17 mouse cellular contexts compared by ENCODE assay signal in genomic region chr9:120894376-120894775, GRCm38 (mm10). TPM values are rescaled to one million over a fixed set of nuclear protein-coding genes. Genes with fewer than 3 reads are reported as not detected.
DNase-seq lines count a peak whose midpoint lies in the region; ATAC-seq and TF ChIP-seq lines count a peak whose summit lies in the region.
"Had no signal": no experiment of that assay in that cellular context is flagged by ENCODE, and none has a peak within 500 bp of the region (broad histone marks: within the 10 kb centered on the region; RNA-seq: fewer than 3 reads in every experiment).

No protein-coding gene starts in this region.

- TF ChIP-seq EP300 in stomach, postnatal 0 days (optimal IDR thresholded peaks at IDR 0.05), result no peak

- H3K9me3 ChIP-seq in stomach, embryonic 15.5 days, result no peaks in the 10 kb centered on the region
- H3K9me3 ChIP-seq in stomach, postnatal 0 days (ENCODE audit: control insufficient read depth, low read length), result no peaks in the 10 kb centered on the region
- H3K9me3 ChIP-seq in kidney, embryonic 14.5 days (ENCODE audit: control insufficient read depth, low read length), result no peaks in the 10 kb centered on the region
- H3K9me3 ChIP-seq in liver, embryonic 13.5 days (replicated peaks), result no peaks in the 10 kb centered on the region
- no peaks in the 10 kb centered on the region for H3K9me3 ChIP-seq in limb, embryonic 10.5 days (replicated peaks)
- H3K9me3 ChIP-seq: embryonic facial prominence, embryonic 10.5 days; hindbrain, embryonic 10.5 days; neural tube, embryonic 15.5 days had no signal

- DNase-seq in stomach, postnatal 0 days (ENCODE audit: low spot score), result no peak
- no peak for DNase-seq in liver, embryonic 13.5 days
- no peak for DNase-seq in limb, embryonic 10.5 days (ENCODE audit: low spot score)
- no peak for DNase-seq in spleen, adult 12 weeks (ENCODE audit: low spot score)
- DNase-seq in layer of hippocampus, adult 2 months (ENCODE audit: low spot score in 2 of 2), result no peak
- DNase-seq: adrenal gland, adult 2 months; cerebellum, adult 8-10 months; layer of hippocampus, postnatal 36 days; lung, postnatal 14 days; thymus, postnatal 25 days had no signal

- no peak for TF ChIP-seq CTCF in stomach, postnatal 0 days (IDR thresholded peaks at IDR 0.05; ENCODE audit: low read depth)
- TF ChIP-seq CTCF in layer of hippocampus, adult 2 months (conservative IDR thresholded peaks at IDR 0.05), result no peak

- H3K27me3 ChIP-seq in stomach, embryonic 15.5 days (replicated peaks), result no peaks in the 10 kb centered on the region
- H3K27me3 ChIP-seq in stomach, postnatal 0 days (ENCODE audit: control insufficient read depth, insufficient read depth, low read length), result no peaks in the 10 kb centered on the region
- no peaks in the 10 kb centered on the region for H3K27me3 ChIP-seq in kidney, embryonic 14.5 days (ENCODE audit: control insufficient read depth, insufficient read depth, low read length)
- H3K27me3 ChIP-seq in liver, embryonic 13.5 days, result no peaks in the 10 kb centered on the region
- H3K27me3 ChIP-seq in limb, embryonic 10.5 days (ENCODE audit: low read depth, poor library complexity, severe bottlenecking), result no peaks in the 10 kb centered on the region
- H3K27me3 ChIP-seq: neural tube, embryonic 15.5 days had no signal

- peak overlapping the region; percentile 4; the same call in 1 of the 2 replicates for H3K4me2 ChIP-seq in stomach, embryonic 15.5 days
- no peak overlapping the region for H3K4me2 ChIP-seq in stomach, postnatal 0 days (replicated peaks; ENCODE audit: low read depth)
- peak overlapping the region; percentile 27; the same call in 1 of the 2 replicates for H3K4me2 ChIP-seq in kidney, embryonic 14.5 days (replicated peaks; ENCODE audit: low read depth, low read length)
- H3K4me2 ChIP-seq in liver, embryonic 13.5 days, result peak overlapping the region; percentile 12
- H3K4me2 ChIP-seq: neural tube, embryonic 15.5 days had no signal

- WGBS in stomach, embryonic 15.5 days, result 84% methylated on average over 9 of the region's 9 CpGs
- WGBS in stomach, postnatal 0 days, result 86% methylated on average over 9 of the region's 9 CpGs
- 73% methylated on average over 9 of the region's 9 CpGs for WGBS in kidney, embryonic 14.5 days
- WGBS in liver, embryonic 13.5 days (ENCODE audit: insufficient replicate concordance), result 74% methylated on average over 9 of the region's 9 CpGs
- 96% methylated on average over 9 of the region's 9 CpGs for WGBS in limb, embryonic 10.5 days

- no peak overlapping the region for H3K9ac ChIP-seq in stomach, embryonic 15.5 days
- H3K9ac ChIP-seq in stomach, postnatal 0 days (ENCODE audit: low read length), result no peak overlapping the region
- H3K9ac ChIP-seq in kidney, embryonic 14.5 days (ENCODE audit: low read depth, low read length), result no peak overlapping the region; the same call in 1 of the 2 replicates
- H3K9ac ChIP-seq in liver, embryonic 13.5 days, result no peak overlapping the region
- H3K9ac ChIP-seq: neural tube, embryonic 15.5 days had no signal

- H3K4me3 ChIP-seq in stomach, embryonic 15.5 days (replicated peaks), result no peak overlapping the region
- H3K4me3 ChIP-seq in stomach, postnatal 0 days (ENCODE audit: low read depth, low read length), result no peak overlapping the region
- H3K4me3 ChIP-seq in kidney, embryonic 14.5 days (ENCODE audit: low read length), result no peak overlapping the region
- H3K4me3 ChIP-seq in liver, embryonic 13.5 days (replicated peaks), result no peak overlapping the region
- no peak overlapping the region for H3K4me3 ChIP-seq in limb, embryonic 10.5 days
- no peak overlapping the region for H3K4me3 ChIP-seq in layer of hippocampus, adult 2 months
- H3K4me3 ChIP-seq: embryonic facial prominence, embryonic 10.5 days; hindbrain, embryonic 10.5 days; neural tube, embryonic 15.5 days had no signal

- 0 out of 2 replicates have a peak overlapping the region, but pooled peaks have one; percentile 33 for H3K27ac ChIP-seq in stomach, embryonic 15.5 days
- no peak overlapping the region for H3K27ac ChIP-seq in stomach, postnatal 0 days (replicated peaks)
- peak overlapping the region; percentile 78; the same call in 1 of the 2 replicates for H3K27ac ChIP-seq in kidney, embryonic 14.5 days (ENCODE audit: low read depth, low read length)
- peak overlapping the region; percentile 61; the same call in 1 of the 2 replicates for H3K27ac ChIP-seq in liver, embryonic 13.5 days
- no peak overlapping the region for H3K27ac ChIP-seq in limb, embryonic 10.5 days
- no peak overlapping the region for H3K27ac ChIP-seq in layer of hippocampus, adult 2 months
- H3K27ac ChIP-seq: embryonic facial prominence, embryonic 10.5 days; hindbrain, embryonic 10.5 days; hindbrain, postnatal 0 days; neural tube, embryonic 15.5 days had no signal

- ATAC-seq in stomach, embryonic 15.5 days (ENCODE audit: insufficient read depth, low FRiP score, low read depth), result no peak
- no peak for ATAC-seq in stomach, postnatal 0 days (ENCODE audit: low FRiP score, low TSS enrichment)
- ATAC-seq in kidney, embryonic 14.5 days (ENCODE audit: low FRiP score, low TSS enrichment), result no peak
- ATAC-seq in liver, embryonic 13.5 days (ENCODE audit: low read depth), result no peak
- ATAC-seq: hindbrain, postnatal 0 days; midbrain, embryonic 16.5 days had no signal

- H3K36me3 ChIP-seq in stomach, embryonic 15.5 days, result no peaks in the 10 kb centered on the region
- no peaks in the 10 kb centered on the region for H3K36me3 ChIP-seq in stomach, postnatal 0 days (ENCODE audit: control insufficient read depth, insufficient read depth, low read length)
- H3K36me3 ChIP-seq in kidney, embryonic 14.5 days (ENCODE audit: control insufficient read depth, insufficient read depth, low read length), result no peaks in the 10 kb centered on the region
- H3K36me3 ChIP-seq in liver, embryonic 13.5 days, result no peaks in the 10 kb centered on the region
- H3K36me3 ChIP-seq in limb, embryonic 10.5 days, result no peaks in the 10 kb centered on the region
- H3K36me3 ChIP-seq: embryonic facial prominence, embryonic 10.5 days; hindbrain, embryonic 10.5 days; neural tube, embryonic 15.5 days had no signal

- no peaks in the 10 kb centered on the region for H3K4me1 ChIP-seq in stomach, embryonic 15.5 days
- no peaks in the 10 kb centered on the region for H3K4me1 ChIP-seq in stomach, postnatal 0 days (replicated peaks; ENCODE audit: control insufficient read depth, insufficient read depth)
- H3K4me1 ChIP-seq in kidney, embryonic 14.5 days (ENCODE audit: control insufficient read depth, insufficient read depth, low read length), result peaks cover 17% of the 10 kb centered on the region
- peaks cover 30% of the 10 kb centered on the region for H3K4me1 ChIP-seq in liver, embryonic 13.5 days (replicated peaks)
- H3K4me1 ChIP-seq in limb, embryonic 10.5 days, result no peaks in the 10 kb centered on the region
- H3K4me1 ChIP-seq: embryonic facial prominence, embryonic 10.5 days; neural tube, embryonic 15.5 days had no signal

RNA-seq across cellular contexts. Expression of gene Ctnnb1, which starts 34.6 kb away (rescaled TPM):
- 502 and 547 TPM in 2 replicates for polyA plus RNA-seq in stomach, embryonic 15.5 days (2015; fragmentation: Nextera tagmentation; extraction: Ambion mirVana)
- polyA plus RNA-seq in stomach, postnatal 0 days (2015; fragmentation: Nextera tagmentation; extraction: Ambion mirVana), result 220 and 244 TPM in 2 replicates
- 479 and 740 TPM in 2 replicates for polyA plus RNA-seq in kidney, embryonic 14.5 days (2014; fragmentation: Nextera tagmentation; extraction: Ambion mirVana)
- 103 and 119 TPM in 2 replicates for polyA plus RNA-seq in liver, embryonic 13.5 days (2015; fragmentation: Nextera tagmentation; extraction: Ambion mirVana)
- 583 and 698 TPM in 2 replicates for polyA plus RNA-seq in limb, embryonic 10.5 days (2016; fragmentation: Nextera tagmentation; extraction: Ambion mirVana)
- total RNA-seq in layer of hippocampus, adult 2 months (2021), result 100 to 1,000 TPM; 513 to 546 TPM

Comparison
In these comparisons a context has a peak if more than half of its experiments do, and no peak if none do; other contexts are left out.
1. H3K27ac ChIP-seq: peak in stomach, embryonic 15.5 days (single experiment), kidney, embryonic 14.5 days (single experiment) and liver, embryonic 13.5 days (single experiment); none in stomach, postnatal 0 days (single experiment), limb, embryonic 10.5 days (single experiment) and layer of hippocampus, adult 2 months (single experiment).